Mouse (Mus musculus): Measurements from ENCODE around the gene Olfr31. TPM values are rescaled to one million over a fixed set of nuclear protein-coding genes. Genes with fewer than 3 reads are reported as not detected.

The Olfr31 gene
- not detected in 2 replicates for polyA plus RNA-seq (2012; rRNA removed)

GRCm38 (mm10) chr14:14322528-14322927 is at the start of gene Olfr31:
Gene Olfr31, plus strand, starts transcription at chr14:14322828.

GRCm38 (mm10) chr14:14345948-14346812 is 23.6 kb downstream of the Olfr31 start, which contains the start of gene Il3ra:
Gene Il3ra, plus strand, starts transcription at chr14:14346275.

Other genes starting within 250 kb of the Olfr31 start
- gene Psmd6, start 201.8 kb upstream of the Olfr31 start, polyA plus RNA-seq (2012; rRNA removed) = 152 and 172 TPM in 2 replicates
- not detected in 2 replicates for gene Olfr720, start 136.0 kb upstream of the Olfr31 start, polyA plus RNA-seq (2012; rRNA removed)
- 11.9 and 14.1 TPM in 2 replicates for gene Il3ra, start 23.4 kb downstream of the Olfr31 start, polyA plus RNA-seq (2012; rRNA removed)
- not detected in 2 replicates for gene Olfr721-ps1, start 78.5 kb downstream of the Olfr31 start, polyA plus RNA-seq (2012; rRNA removed)

Data from central nervous system, embryonic 11.5 days (tissue).